Mouse (Mus musculus): ENCODE data around the gene Amer3. TPM values are rescaled to one million over a fixed set of nuclear protein-coding genes. Genes with fewer than 3 reads are reported as not detected.

The Amer3 gene
- total RNA-seq, 2 experiments from 2014 or later: 25.2 to 28.5 TPM

DNA sequence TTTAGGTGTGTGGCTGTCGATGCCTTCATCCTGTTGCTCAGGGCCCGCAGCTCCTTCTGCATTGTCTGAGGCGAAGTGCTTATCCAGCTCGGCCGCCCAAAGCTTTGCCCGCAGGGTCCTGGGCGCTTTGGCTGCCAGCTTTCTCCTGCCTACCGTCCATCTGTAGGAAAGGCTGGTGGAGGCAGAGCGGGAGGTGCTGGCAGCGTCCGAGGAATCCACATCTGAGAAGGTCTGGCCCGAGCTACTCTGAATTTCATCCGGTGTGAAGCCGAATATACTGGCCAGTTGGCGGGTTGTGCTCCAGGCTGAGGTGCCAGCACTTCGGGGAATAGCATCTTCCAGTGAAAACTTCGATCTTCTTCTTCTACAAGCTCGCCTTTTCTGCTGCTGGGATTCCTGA is 56.3 kb downstream of the Amer3 start:
- Histone ChIP-seq H3K4me3 (no peak overlapping the region), H3K27ac (no peak overlapping the region)
- no peak for DNase-seq (ENCODE audit: extremely low spot score in 1 of 2, low spot score in 2 of 2)
- no peak for TF ChIP-seq CTCF (IDR thresholded peaks at IDR 0.05)
- intact Hi-C loops (cut with DNase I): no loop called here

Other genes with a start within 250 kb of the Amer3 start
- 10 to 100 TPM; 13.8 to 15.8 TPM for gene Ccdc115, start 140.0 kb upstream of the Amer3 start, total RNA-seq (2021)
- 10 to 100 TPM; 31.3 to 39.4 TPM for gene Imp4, start 139.8 kb upstream of the Amer3 start, total RNA-seq (2021)
- gene Ptpn18, start 119.9 kb upstream of the Amer3 start, total RNA-seq (2021): 1 to 10 TPM; 4.7 to 6.0 TPM
- gene Prss39, start 81.2 kb upstream of the Amer3 start, total RNA-seq (2021): not detected
- gene Cfc1, start 44.0 kb upstream of the Amer3 start, total RNA-seq (2021): not detected
- gene Prss40, start 18.7 kb upstream of the Amer3 start, total RNA-seq (2021): not detected

Data from left cerebral cortex, adult 2 months (tissue).